Mouse (Mus musculus) heart, embryonic 12.5 days (tissue): ENCODE results near the gene Zfp697. TPM values are rescaled to one million over a fixed set of nuclear protein-coding genes. Genes with fewer than 3 reads are reported as not detected.
"Not testable (repeated sequence)": the region's sequence is repeated elsewhere in the genome, so short reads cannot be mapped to it uniquely, and the experiment has no call there.

Experiments used
- ATAC-seq: fragments of 200-750 bp; cut with Nextera tagmentation; 2 replicates; pipeline ENCODE4 v1.8.0; 2017; ENCODE audit warnings: moderate TSS enrichment, moderate library complexity; ENCODE audit not compliant: insufficient number of reproducible peaks, low FRiP score
- H3K27ac ChIP-seq: fragments of 300-500 bp; sonication (generic); 2 replicates; pipeline ENCODE4 v1.5.1; 2016; ENCODE audit warnings: mild to moderate bottlenecking, moderate library complexity; ENCODE audit not compliant: poor library complexity, severe bottlenecking
- H3K27me3 ChIP-seq: fragments of 300-500 bp; sonication (generic); replicated peaks from 2 replicates; pipeline ENCODE4 v1.6.1; 2016; ENCODE audit warnings: mild to moderate bottlenecking, moderate library complexity
- H3K36me3 ChIP-seq: fragments of 300-500 bp; sonication (generic); 2 replicates; pipeline ENCODE4 v1.6.1; 2016; ENCODE audit warnings: mild to moderate bottlenecking, moderate library complexity
- H3K4me1 ChIP-seq: fragments of 300-500 bp; sonication (generic); replicated peaks from 2 replicates; pipeline ENCODE4 v1.6.1; 2016; ENCODE audit warnings: mild to moderate bottlenecking
- H3K4me2 ChIP-seq: fragments of 300-500 bp; sonication (generic); 2 replicates; pipeline ENCODE4 v1.6.1; 2016; ENCODE audit warnings: mild to moderate bottlenecking, moderate library complexity
- H3K4me3 ChIP-seq: fragments of 300-500 bp; sonication (generic); 2 replicates; pipeline ENCODE4 v1.5.1; 2016; ENCODE audit warnings: mild to moderate bottlenecking
- H3K9ac ChIP-seq: fragments of 300-500 bp; sonication (generic); 2 replicates; pipeline ENCODE4 v1.6.1; 2016; ENCODE audit warnings: mild to moderate bottlenecking, moderate library complexity
- H3K9me3 ChIP-seq: fragments of 300-500 bp; sonication (generic); replicated peaks from 2 replicates; pipeline ENCODE4 v1.6.1; 2016; ENCODE audit warnings: mild to moderate bottlenecking, moderate library complexity
- WGBS: fragments of 180-500 bp; shearing (Covaris S2); methylation state at CpG from one replicate; pipeline ENCODE4 v1.1.7; 2016; 5-methylcytosine and 5-hydroxymethylcytosine counted together
- polyA plus RNA-seq: library from polyadenylated mRNA; unstranded; fragments of >200 nt; fragmentation: Nextera tagmentation; extraction: Ambion mirVana; gene quantifications from 2 replicates; pipeline ENCODE4 v1.2.1, GENCODE M21; 2016

The Zfp697 gene
- polyA plus RNA-seq, 1 experiment from 2014 or later = 8.0 TPM

DNA sequence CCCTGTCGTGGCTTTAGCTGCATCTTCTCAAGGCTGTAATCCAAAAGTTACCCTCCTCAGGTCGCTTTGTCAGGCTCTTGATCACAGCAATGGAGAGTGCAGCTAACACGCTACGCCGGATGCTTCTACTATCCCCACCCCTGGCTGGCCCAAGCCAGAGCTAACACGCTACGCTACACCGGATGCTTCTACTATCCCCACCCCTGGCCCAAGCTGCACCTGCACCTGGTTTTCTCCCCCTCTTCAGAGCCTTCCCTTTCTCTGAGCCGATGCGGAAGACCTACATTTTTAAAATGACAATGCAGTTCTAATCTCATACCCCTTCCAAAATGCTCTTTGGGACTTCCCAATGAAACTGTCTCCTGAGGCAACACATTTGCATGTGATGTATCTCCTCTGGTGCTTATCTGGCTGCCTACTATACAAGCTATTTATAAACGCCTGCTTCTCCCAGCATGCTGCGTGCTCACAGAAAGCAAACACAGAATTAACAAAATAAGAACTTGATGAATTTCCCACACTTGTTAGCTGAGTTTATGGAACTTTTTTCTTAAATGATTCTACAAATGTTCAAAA, 24.4 kb downstream of the Zfp697 start:
- H3K9ac ChIP-seq, H3K36me3 ChIP-seq, H3K9me3 ChIP-seq, H3K27me3 ChIP-seq, H3K4me3 ChIP-seq, ATAC-seq: not testable (repeated sequence)
- peak overlapping the region; percentile 89 for H3K27ac ChIP-seq
- peaks cover 28% of the 10 kb centered on the region for H3K4me1 ChIP-seq
- H3K4me2 ChIP-seq = peak overlapping the region; percentile 48
- WGBS = 30% methylated on average over 12 of the region's 12 CpGs

DNA sequence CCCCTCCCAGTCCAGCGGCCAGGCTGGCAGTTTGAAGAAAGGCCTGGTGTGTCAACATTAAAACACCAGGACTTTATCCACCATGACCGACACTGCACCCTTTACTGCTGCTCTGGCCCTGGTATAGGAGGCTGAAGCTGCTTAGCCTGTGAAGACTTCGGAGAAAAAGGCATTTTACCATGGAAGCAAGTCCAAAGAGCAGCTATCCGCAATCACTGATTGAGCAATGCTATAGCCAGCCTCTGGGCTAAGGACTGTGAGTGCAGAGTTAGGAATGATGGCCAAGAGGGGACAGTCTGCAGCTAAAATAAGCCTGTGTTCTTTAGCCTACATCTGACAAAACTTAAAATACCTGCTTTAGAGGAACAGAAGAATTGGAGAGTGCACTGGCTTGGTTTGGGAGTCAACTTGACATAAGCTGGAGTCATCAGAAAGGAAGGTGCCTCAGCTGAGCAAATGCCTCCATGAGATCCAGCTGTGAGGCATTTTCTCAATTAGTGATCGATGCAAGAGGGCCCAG, 25.1 kb downstream of the Zfp697 start:
- H3K4me3 ChIP-seq, H3K36me3 ChIP-seq, H3K27me3 ChIP-seq, ATAC-seq, H3K9me3 ChIP-seq: not testable (repeated sequence)
- Histone ChIP-seq H3K4me1 (peaks cover 28% of the 10 kb centered on the region), H3K4me2 (peak overlapping the region; percentile 48), H3K27ac (peak overlapping the region; percentile 89), H3K9ac (peak overlapping the region; percentile 51; the same call in 1 of the 2 replicates)
- WGBS = 46% methylated on average over 5 of the region's 5 CpGs

DNA sequence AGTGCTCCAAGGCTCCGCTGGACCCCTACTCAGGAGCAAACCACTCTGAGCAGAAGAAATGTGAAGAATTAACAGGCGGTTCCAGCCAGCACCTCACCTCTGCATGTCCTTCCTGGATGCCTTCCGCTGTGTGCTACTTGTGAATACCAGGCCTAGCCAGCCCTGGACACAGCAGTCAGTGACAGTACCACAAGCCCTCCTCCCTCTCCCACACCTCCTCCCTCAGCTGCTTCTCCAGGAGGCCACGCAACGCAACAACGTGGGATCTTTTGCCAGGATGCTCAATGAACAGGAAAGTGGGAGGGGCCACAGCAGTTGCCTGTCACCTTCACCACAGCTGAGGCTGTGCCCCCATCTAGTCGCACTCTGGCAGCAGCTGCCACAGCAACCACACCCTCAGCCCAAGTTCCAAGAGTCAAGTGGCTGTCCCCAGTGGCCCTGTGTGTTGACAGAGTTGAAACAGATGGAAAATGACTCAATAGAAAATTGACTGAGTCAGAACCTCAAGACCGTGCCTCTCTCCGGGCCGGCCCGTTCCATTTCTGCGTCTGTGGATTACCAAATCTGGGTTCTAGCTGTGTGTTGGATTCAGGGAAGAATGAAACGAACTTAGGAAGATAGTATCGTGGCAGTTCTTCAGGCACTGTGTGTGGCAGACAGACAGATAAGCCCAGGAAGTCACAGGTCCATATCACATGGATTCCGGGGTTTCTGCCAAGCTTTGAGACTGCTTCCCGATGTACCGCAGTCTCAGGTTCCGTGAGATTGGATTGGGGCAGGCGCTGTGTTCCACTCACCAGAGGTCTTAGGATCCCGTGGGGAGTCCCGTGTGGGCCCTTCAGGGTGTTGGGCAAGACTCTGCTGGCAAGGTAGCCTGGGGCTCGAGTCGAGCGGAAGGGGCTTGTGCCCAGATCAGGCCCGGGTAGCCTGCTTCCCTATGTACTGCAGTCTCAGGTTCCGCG, 28.6 kb downstream of the Zfp697 start:
- H3K36me3 ChIP-seq, H3K4me3 ChIP-seq, H3K9me3 ChIP-seq, H3K9ac ChIP-seq, H3K4me2 ChIP-seq, H3K27me3 ChIP-seq: not testable (repeated sequence)
- 54% methylated on average over 17 of the region's 27 CpGs for WGBS
- Histone ChIP-seq H3K27ac (peak overlapping the region; percentile 77), H3K4me1 (peaks cover 50% of the 10 kb centered on the region)
- ATAC-seq = peak; percentile 82

DNA sequence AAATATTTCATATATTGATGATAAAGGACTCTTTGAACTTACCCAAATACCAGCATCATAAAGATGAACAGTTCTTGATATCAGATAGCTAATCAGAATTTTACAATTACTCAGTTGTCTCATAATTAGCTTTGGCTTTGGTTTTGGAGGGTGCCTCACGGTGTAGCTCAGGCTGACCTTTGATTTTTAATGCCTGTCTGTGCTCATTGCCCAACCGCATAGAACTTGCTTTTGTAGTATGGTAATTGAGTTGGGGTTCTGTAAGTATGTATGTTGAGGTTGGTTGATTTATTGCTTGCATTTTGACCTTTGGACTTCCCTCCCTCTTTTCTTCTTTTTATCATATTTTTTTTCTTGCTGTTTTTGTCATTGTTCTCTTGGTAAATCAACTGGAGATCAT, 31.5 kb downstream of the Zfp697 start:
- Histone ChIP-seq H3K9ac (no peak overlapping the region), H3K4me2 (no peak overlapping the region), H3K36me3 (no peaks in the 10 kb centered on the region), H3K27ac (peak overlapping the region; percentile 68; the same call in 1 of the 2 replicates), H3K9me3 (no peaks in the 10 kb centered on the region), H3K4me3 (no peak overlapping the region), H3K4me1 (peaks cover 57% of the 10 kb centered on the region), H3K27me3 (no peaks in the 10 kb centered on the region)
- ATAC-seq = no peak
- WGBS = 72% methylated on average over 2 of the region's 2 CpGs

DNA sequence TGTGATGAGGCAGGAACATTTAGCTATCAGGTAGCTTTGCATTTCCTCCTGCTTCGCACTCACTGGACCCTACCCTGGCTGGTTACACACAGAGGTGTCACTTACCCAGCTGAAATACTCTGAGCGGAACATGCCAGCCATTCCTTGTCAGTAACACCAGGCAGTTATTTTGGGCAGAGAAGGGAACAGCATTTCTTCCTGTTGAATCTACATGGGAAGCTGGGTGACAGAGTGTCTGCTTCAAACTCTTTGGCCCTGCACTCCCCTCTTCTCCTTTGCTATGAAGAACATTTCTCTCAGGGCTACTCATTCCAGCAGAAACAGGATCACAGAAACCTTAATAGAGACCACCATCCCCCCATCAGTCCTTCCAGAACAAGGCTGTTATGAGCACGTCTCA, 32.0 kb downstream of the Zfp697 start:
- Histone ChIP-seq H3K9me3 (no peaks in the 10 kb centered on the region), H3K9ac (no peak overlapping the region), H3K4me2 (no peak overlapping the region; the same call in 1 of the 2 replicates), H3K4me3 (no peak overlapping the region), H3K36me3 (no peaks in the 10 kb centered on the region), H3K4me1 (peaks cover 62% of the 10 kb centered on the region), H3K27me3 (no peaks in the 10 kb centered on the region), H3K27ac (peak overlapping the region; percentile 92)
- 34% methylated on average over 3 of the region's 3 CpGs for WGBS
- ATAC-seq = no peak

DNA sequence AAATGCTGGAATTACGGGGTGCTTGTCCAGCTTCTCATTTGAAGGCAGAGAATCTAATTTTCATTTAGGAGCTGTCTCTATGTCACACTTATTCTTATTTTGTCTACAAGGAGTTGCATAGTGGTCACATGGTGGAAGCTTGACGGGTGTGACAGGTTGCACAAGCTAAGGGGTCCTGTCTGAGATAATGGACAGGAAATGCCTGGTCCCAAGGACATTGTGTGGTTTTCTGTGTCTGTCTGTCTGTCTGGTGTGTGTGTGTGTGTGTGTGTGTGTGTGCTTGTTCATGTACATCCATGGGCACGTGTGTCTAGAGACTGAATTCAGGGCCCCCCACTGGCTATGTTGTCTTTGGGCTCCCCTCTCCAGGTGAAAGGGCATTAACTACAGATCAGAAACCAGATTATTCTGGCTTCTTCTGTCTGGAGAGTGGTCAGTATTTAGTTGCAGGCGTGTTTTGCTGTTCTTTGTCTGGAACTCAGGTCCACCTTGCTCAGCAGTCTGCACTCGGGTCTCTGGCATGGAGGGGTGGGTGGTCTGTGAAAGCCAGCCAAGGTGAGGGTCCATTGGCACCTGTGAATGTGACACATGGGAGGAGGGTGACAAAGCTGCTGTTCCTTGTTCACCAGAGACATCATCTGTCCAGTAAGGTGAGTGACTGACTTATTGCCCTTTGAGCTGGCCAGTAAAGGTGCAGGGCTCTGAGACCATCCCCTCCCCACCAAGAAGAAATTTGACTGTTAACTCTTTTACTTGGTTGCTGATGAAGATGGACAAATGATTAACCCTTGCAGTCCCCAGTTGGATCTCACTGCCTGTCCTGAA, 34.4 kb downstream of the Zfp697 start:
- H3K4me2 ChIP-seq = peak overlapping the region; percentile 33
- peak; percentile 46; the same call in 1 of the 2 replicates for ATAC-seq
- WGBS = 54% methylated on average over 5 of the region's 5 CpGs
- no peaks in the 10 kb centered on the region for H3K36me3 ChIP-seq
- H3K27me3 ChIP-seq = no peaks in the 10 kb centered on the region
- no peak overlapping the region for H3K9ac ChIP-seq
- peak overlapping the region; percentile 92 for H3K27ac ChIP-seq
- H3K4me3 ChIP-seq = no peak overlapping the region
- H3K9me3 ChIP-seq = no peaks in the 10 kb centered on the region
- H3K4me1 ChIP-seq = peaks cover 73% of the 10 kb centered on the region

DNA sequence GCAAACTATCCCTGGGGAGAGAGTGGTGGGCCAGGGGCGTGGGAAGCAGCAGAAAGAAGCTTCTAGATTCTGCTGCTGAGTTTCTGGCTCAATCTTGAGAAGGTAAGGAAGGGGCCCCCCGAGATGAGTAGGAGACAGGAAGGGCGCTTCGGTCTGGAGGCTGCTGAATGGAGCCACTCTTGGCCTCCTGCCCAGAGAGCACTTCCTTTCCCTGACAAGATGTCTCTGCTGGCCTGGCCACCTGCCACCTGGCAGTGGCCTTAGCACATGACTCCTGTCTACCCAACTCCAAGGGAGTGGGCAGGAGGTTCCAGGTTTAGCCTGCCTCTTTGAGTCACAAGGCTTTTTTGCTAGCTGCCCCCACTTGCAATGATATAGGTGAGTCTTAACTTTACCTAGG, 35.1 kb downstream of the Zfp697 start:
- Histone ChIP-seq H3K4me3 (no peak overlapping the region), H3K4me2 (peak overlapping the region; percentile 33), H3K4me1 (peaks cover 73% of the 10 kb centered on the region), H3K36me3 (no peaks in the 10 kb centered on the region), H3K27ac (peak overlapping the region; percentile 92), H3K9me3 (no peaks in the 10 kb centered on the region), H3K27me3 (no peaks in the 10 kb centered on the region), H3K9ac (no peak overlapping the region)
- ATAC-seq = peak; percentile 87
- WGBS = 17% methylated on average over 4 of the region's 4 CpGs

DNA sequence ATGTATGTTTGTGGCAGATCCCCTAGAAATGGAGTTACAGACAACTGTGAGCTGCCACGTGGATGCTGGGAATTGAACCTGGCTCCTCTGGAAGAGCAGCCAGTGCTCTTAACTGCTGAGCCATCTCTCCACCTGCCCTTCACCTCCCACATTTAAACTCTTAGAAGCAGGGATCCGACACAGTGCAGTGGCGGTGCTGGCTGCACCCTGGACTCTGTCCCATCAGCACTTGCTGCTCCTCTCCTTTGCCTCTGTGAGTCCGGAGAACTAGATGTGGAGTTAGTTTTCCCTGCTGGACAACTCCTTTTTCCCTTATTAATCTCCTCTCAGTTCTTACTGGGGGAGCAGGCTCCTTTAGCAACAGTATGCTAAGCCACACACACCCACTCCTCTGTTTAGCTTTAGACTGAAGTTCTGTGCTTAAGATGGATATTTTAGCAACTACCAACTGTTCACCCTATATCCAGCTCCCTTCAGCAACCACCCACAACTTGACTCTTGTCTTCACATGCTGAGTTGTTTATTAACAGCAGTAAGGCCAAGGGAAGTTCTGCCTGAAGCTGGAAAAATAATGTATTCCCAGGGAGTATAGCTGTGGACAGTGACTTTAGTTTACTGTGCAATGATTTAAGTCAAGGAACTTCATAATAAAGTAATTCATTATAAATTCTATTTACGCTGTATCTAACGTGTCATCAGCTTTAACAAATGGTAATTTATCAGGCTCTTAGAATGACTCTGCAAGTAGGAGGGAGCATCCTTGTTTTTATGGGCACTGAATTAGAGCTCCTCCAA, 36.9 kb downstream of the Zfp697 start:
- H3K4me1 ChIP-seq = peaks cover 60% of the 10 kb centered on the region
- H3K4me2 ChIP-seq = no peak overlapping the region
- no peaks in the 10 kb centered on the region for H3K9me3 ChIP-seq
- no peak overlapping the region for H3K27ac ChIP-seq
- H3K4me3 ChIP-seq = no peak overlapping the region
- WGBS = 61% methylated on average over 6 of the region's 6 CpGs
- no peak overlapping the region for H3K9ac ChIP-seq
- no peaks in the 10 kb centered on the region for H3K27me3 ChIP-seq
- no peak for ATAC-seq
- H3K36me3 ChIP-seq = no peaks in the 10 kb centered on the region

DNA sequence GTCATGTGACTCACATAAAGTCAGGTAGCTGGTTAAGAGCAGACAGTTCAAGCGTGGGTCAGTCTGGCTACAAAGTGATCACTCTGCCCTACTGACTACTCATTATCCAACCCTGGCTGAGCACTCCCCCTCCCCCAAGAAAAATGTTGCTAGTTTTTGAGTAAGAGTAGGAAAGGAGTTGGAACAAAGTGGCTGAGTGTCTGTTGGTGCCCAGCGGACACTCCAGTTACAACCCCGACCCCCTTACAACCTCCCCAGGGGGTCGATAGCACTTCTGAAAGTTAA, 37.5 kb downstream of the Zfp697 start:
- 42% methylated on average over 4 of the region's 4 CpGs for WGBS
- no peak overlapping the region for H3K4me2 ChIP-seq
- peaks cover 54% of the 10 kb centered on the region for H3K4me1 ChIP-seq
- H3K9me3 ChIP-seq = no peaks in the 10 kb centered on the region
- H3K27ac ChIP-seq = no peak overlapping the region
- H3K9ac ChIP-seq = no peak overlapping the region
- H3K27me3 ChIP-seq = no peaks in the 10 kb centered on the region
- H3K4me3 ChIP-seq = no peak overlapping the region
- no peaks in the 10 kb centered on the region for H3K36me3 ChIP-seq
- no peak for ATAC-seq

DNA sequence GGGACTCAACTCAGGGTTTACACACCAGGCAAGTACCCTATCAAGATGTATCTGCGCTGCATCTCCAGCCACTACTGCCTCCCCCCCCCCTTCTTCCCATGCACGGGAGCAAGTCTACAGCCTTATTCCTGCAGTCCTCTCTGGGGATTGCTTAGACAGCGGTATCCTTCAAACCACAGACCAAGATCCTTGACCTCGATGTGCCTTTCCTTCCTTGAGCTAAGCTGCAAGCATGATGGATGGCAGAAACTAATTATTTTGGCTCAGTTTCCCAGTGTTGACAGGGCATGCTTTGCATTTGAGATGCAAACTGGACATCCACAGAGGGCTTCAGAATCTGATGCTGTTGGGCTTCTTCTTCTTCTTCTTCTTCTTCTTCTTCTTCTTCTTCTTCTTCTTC, 40.7 kb downstream of the Zfp697 start:
- 78% methylated on average over 4 of the region's 4 CpGs for WGBS
- H3K9me3 ChIP-seq = no peaks in the 10 kb centered on the region
- H3K4me2 ChIP-seq = no peak overlapping the region
- H3K36me3 ChIP-seq = peaks cover 8% of the 10 kb centered on the region
- no peak overlapping the region for H3K4me3 ChIP-seq
- peaks cover 4% of the 10 kb centered on the region; the same call in 1 of the 2 replicates for H3K27me3 ChIP-seq
- H3K4me1 ChIP-seq = peaks cover 31% of the 10 kb centered on the region
- no peak overlapping the region for H3K9ac ChIP-seq
- no peak for ATAC-seq
- H3K27ac ChIP-seq = no peak overlapping the region
